Mouse (Mus musculus) heart, adult 2 months (tissue): ENCODE results near the gene Srcap.

Source experiments
- CTCF ChIP-seq: fragments of 200-600 bp; IDR thresholded peaks from 2 replicates; pipeline ENCODE4 v1.8.1; 2022; ENCODE audit warnings: antibody characterized with exemption, mild to moderate bottlenecking, moderate library complexity
- POLR2A ChIP-seq: fragments of 200-500 bp; IDR thresholded peaks from 2 replicates; pipeline ENCODE4 v1.6.1; 2011; ENCODE audit warnings: mild to moderate bottlenecking, low read depth, low read length, control low read depth; ENCODE audit not compliant: insufficient read depth

GRCm38 (mm10) chr7:127572895-127573471, 61.2 kb downstream of the Srcap start, which contains the start of gene Phkg2:
- TF ChIP-seq CTCF, result peak; percentile 7; the same call in 1 of the 2 replicates
- TF ChIP-seq POLR2A, result peak; percentile 92
